Mouse (Mus musculus) lung, postnatal 0 days (tissue): ENCODE measurements at regions not wholly inside any gene's neighbourhood (a gene's known extent, or its start where the extent isn't known, plus 50 kb on each side); places are given as distances from the start of the nearest gene placed in this dataset.

ENCODE experiments used
- CTCF ChIP-seq: IDR thresholded peaks from 2 replicates; pipeline ENCODE4 v1.5.1; 2016; ENCODE audit warnings: antibody characterized with exemption, mild to moderate bottlenecking
- EP300 ChIP-seq: IDR thresholded peaks from 2 replicates; pipeline ENCODE4 v1.6.1; 2016; ENCODE audit warnings: antibody characterized with exemption, mild to moderate bottlenecking, control low read depth

DNA sequence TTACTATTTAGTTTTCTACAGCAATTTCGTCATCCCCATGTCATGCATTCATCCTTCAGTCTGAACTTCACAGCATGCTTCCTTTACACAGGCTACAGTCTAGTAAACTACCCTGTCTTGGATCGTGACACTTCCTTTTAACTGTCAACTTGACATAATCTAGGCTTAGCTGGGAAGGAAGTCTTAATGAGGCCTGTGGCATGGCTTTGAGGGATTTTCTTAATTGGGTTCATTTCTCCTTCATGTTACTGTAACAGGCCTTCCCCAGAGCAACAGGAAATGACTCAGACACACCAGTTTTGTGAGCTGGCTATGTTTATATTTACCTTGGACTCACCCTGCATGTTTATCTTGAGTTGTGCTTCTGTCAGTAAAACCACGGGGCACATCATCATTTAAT lies 123.7 kb downstream of the Zwint start:
- TF ChIP-seq CTCF: no peak
- peak; percentile 73 for TF ChIP-seq EP300
